Mouse (Mus musculus) ZHBTc4 (cell line): ENCODE measurements around the gene Tmem220.

Experiments used
- DNase-seq: peaks from one replicate; pipeline ENCODE4 v3.0.0-alpha.2; 2011; ENCODE audit warnings: low read depth, low spot score

Gene Tmem220

GRCm38 (mm10) chr11:67061311-67061710 is 36.4 kb downstream of the Tmem220 start:
- no peak for DNase-seq

GRCm38 (mm10) chr11:67062726-67063125 is 37.8 kb downstream of the Tmem220 start:
- no peak for DNase-seq

GRCm38 (mm10) chr11:67067741-67068140 is 42.8 kb downstream of the Tmem220 start:
- DNase-seq: no peak

- no peak for DNase-seq
These were observed 47.7 kb downstream of the Tmem220 start for GRCm38 (mm10) chr11:67072615-67073130.

GRCm38 (mm10) chr11:67075036-67075435 is 50.1 kb downstream of the Tmem220 start:
- DNase-seq: no peak

- no peak for DNase-seq
These were observed 51.8 kb downstream of the Tmem220 start for GRCm38 (mm10) chr11:67076781-67077180.

- no peak for DNase-seq
These were observed 52.5 kb downstream of the Tmem220 start for GRCm38 (mm10) chr11:67077435-67077834.

- DNase-seq: no peak
These were observed 53.0 kb downstream of the Tmem220 start, which contains the start of gene Myh3 for GRCm38 (mm10) chr11:67078000-67078399. TSS of gene Myh3 (plus strand) at chr11:67078300.

- DNase-seq: no peak
These were observed 53.9 kb downstream of the Tmem220 start for GRCm38 (mm10) chr11:67078888-67079287.

GRCm38 (mm10) chr11:67079740-67080139 is 54.8 kb downstream of the Tmem220 start:
- no peak for DNase-seq

GRCm38 (mm10) chr11:67080168-67080567 is 55.2 kb downstream of the Tmem220 start:
- DNase-seq: peak; percentile 93

GRCm38 (mm10) chr11:67081125-67081649 is 56.2 kb downstream of the Tmem220 start:
- peak; percentile 88 for DNase-seq

- no peak for DNase-seq
These were observed 57.2 kb downstream of the Tmem220 start for GRCm38 (mm10) chr11:67082188-67082587.

GRCm38 (mm10) chr11:67082793-67083192 is 57.8 kb downstream of the Tmem220 start:
- DNase-seq: no peak

- DNase-seq: no peak
These were observed 58.3 kb downstream of the Tmem220 start for GRCm38 (mm10) chr11:67083239-67083638.

- peak; percentile 82 for DNase-seq
These were observed 58.9 kb downstream of the Tmem220 start for GRCm38 (mm10) chr11:67083712-67084340.
